Mouse (Mus musculus) liver, postnatal 0 days (tissue): Measurements from ENCODE around the gene Tex46.

Experiments
- CTCF ChIP-seq: sonication (generic); IDR thresholded peaks from 2 replicates; pipeline ENCODE4 v1.5.1; 2016; ENCODE audit warnings: antibody characterized with exemption, low read depth
- EP300 ChIP-seq: IDR thresholded peaks from 2 replicates; pipeline ENCODE4 v1.6.1; 2016; ENCODE audit warnings: antibody characterized with exemption, low read depth, mild to moderate bottlenecking

GRCm38 (mm10) chr4:136651882-136652527 lies 41.8 kb downstream of the Tex46 start:
- TF ChIP-seq CTCF (no peak), EP300 (no peak)
